Mouse (Mus musculus) kidney, adult 18-20 months (tissue): ENCODE measurements around the gene C730034F03Rik.
"Not testable (repeated sequence)": the region's sequence is repeated elsewhere in the genome, so short reads cannot be mapped to it uniquely, and the experiment has no call there.

Experiments used
- DNase-seq: peaks from one replicate; pipeline ENCODE4 v3.0.0; 2021

Gene C730034F03Rik

GRCm38 (mm10) chr15:89429352-89430221, at the start of gene C730034F03Rik, which contains the start of the genes Gm44502 and Chkb:
Gene C730034F03Rik (plus strand): TSS chr15:89429589.
Gene Gm44502 (minus strand): TSS chr15:89429696.
Gene Chkb (minus strand): TSS chr15:89429908.
- DNase-seq, result peak; percentile 92

- DNase-seq, result no peak
These were observed 44.8 kb upstream of the C730034F03Rik start, which contains the start of gene Klhdc7b for GRCm38 (mm10) chr15:89384617-89385016. Gene Klhdc7b (plus strand): TSS chr15:89384917.

- no peak for DNase-seq
These were observed 42.3 kb upstream of the C730034F03Rik start for GRCm38 (mm10) chr15:89387127-89387526.

DNA sequence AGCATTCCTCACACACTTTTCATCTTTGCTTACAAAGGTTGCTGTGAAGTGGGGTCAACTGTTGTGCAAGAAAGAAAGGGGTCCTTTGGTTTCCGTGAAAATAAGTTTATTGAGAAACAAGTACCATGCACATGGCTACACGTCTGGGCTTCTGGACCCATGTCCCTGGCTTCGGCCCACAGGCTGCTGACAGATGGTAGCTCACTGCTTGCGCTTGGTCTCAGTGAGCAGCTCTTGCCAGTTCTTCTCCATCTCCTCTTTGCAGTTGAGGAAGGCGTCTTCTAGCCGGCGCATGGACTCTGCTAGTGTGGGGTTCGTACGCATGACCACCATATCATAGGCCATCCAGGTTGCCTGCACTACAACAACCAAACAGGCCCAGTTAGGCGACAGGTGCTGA, 39.3 kb upstream of the C730034F03Rik start:
- DNase-seq, result no peak

GRCm38 (mm10) chr15:89396883-89397282, 32.5 kb upstream of the C730034F03Rik start:
- peak; percentile 40 for DNase-seq

DNA sequence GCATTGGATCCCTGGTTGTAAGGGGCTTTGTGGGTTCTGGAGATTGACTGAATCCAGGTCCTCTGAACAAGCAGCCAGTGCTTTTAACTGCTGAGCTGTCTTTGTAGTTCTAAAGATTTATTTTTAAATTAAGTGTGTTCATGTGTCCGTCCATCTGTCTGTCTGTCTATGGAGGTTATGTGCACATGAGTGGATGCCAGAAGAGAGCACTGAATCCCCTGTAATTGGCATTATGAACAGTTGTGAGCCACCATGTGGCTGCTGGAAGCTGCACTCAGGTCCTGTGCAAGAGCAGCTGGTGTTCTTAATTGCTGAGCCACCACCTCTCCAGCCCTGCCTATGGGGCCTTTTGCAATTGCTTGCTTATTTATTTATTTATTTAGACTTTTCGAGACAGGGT, 31.2 kb upstream of the C730034F03Rik start:
- no peak for DNase-seq

DNA sequence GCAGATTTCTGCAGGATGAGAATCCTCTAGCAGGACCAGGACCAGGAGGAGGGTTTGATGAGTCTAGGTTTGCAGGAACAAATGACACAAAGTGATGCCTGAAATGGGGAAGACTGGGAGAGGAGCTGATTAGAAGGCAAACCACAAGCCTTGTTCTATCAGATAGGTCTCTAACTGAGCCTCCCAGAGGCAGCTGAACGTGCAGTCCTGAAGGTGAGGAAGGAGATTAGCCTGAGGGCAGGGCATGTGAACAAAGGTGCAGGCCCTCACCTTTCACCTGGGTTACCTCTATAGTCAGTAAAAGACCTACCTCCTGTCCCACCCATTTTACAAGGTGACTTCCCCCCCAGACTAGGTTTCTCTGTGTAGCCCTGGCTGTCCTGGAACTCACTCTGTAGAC, 29.7 kb upstream of the C730034F03Rik start:
- DNase-seq, result no peak

DNA sequence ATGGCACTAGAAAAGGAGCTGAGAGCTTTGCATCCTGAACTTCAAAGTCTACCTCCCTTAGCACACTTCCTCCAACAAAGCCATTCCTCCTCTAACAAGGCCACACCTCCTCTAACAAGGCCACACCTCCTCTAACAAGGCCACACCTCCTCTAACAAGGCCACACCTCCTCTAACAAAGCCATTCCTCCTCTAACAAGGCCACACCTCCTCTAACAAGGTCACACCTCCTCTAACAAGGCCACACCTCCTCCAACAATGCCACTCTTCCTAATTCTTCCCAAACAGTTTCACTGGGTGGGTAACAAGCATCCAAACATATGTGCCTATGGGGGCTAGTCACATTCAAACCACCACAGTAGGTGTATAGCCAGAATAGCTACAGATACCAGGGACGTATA, 26.9 kb upstream of the C730034F03Rik start:
- no peak for DNase-seq

- no peak for DNase-seq
These were observed 24.4 kb upstream of the C730034F03Rik start for GRCm38 (mm10) chr15:89404831-89405623.

GRCm38 (mm10) chr15:89406691-89407090, 22.7 kb upstream of the C730034F03Rik start:
- no peak for DNase-seq

GRCm38 (mm10) chr15:89410118-89410517, 19.3 kb upstream of the C730034F03Rik start, which contains the start of gene Syce3:
Gene Syce3 (minus strand): TSS chr15:89410503.
- DNase-seq, result no peak

DNA sequence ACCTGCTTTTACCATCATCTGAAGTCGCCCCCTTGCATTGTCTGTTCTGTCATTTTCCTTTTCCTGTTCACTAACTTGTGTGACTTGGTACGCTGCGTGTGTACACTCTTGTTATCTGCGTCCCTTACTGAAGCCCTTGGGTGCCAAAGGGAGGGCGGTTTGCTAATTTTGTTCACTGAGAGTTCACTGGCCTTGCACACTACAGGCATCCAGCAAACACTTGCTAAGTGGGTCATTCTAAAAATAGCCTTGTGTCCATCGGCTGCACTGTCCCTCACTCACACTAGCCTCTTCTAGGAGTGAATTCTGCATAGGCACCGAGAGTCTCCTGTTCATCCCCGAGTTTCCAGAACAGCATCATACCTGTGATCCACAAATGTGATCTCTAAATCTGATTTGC, 14.1 kb upstream of the C730034F03Rik start:
- DNase-seq, result no peak

- DNase-seq, result no peak
These were observed 7.5 kb upstream of the C730034F03Rik start for GRCm38 (mm10) chr15:89421938-89422337.

GRCm38 (mm10) chr15:89424621-89425020, 4.8 kb upstream of the C730034F03Rik start:
- no peak for DNase-seq

DNA sequence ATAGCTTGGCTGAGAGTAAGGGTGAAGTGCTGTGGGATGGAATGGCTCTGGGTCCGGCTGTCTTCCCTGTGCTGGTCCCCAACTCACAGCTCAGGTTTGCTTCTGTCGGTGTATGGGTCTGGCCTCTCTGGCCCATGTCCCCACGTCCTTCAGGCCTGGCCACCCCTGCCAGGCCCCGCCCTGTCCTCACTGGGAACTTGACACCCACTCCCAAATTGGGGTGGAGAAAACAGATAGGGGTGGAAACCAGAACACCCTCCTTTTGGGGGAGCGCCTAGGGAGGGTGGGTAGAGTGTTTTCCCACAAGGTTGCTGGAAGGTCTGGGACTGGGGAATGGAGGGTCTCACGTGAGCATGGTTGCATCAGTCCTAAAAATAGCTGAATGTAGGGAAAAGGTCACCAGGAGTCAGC, 3.7 kb upstream of the C730034F03Rik start, which contains the start of gene Cpt1b:
TSS of gene Cpt1b (minus strand) at position 153 of the 411 bp plus-strand sequence.
- peak; percentile 59 for DNase-seq

GRCm38 (mm10) chr15:89426716-89427115, 2.7 kb upstream of the C730034F03Rik start:
- DNase-seq, result no peak

GRCm38 (mm10) chr15:89428136-89428790, 1.1 kb upstream of the C730034F03Rik start:
- DNase-seq, result no peak

GRCm38 (mm10) chr15:89428821-89429351, 503 bp upstream of the C730034F03Rik start:
- DNase-seq, result no peak

GRCm38 (mm10) chr15:89430341-89430740, 952 bp downstream of the C730034F03Rik start:
- DNase-seq, result no peak

GRCm38 (mm10) chr15:89430771-89431170, 1.4 kb downstream of the C730034F03Rik start:
- DNase-seq, result not testable (repeated sequence)

DNA sequence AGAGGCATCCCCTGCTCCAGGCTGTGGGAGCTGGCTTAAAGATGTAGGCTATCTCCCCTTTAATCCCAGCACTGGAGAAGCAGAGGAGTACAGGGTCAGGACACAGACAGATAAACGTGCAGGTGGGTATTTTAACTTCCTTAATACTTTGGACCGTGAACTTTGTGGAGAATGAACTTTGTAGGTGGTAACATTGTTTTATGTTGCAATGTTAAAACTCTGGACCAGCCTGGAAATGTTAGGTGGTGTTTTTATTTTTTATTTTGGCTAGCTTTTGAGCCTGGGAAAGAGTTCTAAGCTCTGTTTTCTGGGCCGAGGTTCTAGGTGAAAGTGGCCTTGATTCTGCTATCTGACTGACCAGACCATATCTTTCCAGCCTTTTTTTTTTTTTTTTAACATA, 1.9 kb downstream of the C730034F03Rik start:
- DNase-seq, result no peak

DNA sequence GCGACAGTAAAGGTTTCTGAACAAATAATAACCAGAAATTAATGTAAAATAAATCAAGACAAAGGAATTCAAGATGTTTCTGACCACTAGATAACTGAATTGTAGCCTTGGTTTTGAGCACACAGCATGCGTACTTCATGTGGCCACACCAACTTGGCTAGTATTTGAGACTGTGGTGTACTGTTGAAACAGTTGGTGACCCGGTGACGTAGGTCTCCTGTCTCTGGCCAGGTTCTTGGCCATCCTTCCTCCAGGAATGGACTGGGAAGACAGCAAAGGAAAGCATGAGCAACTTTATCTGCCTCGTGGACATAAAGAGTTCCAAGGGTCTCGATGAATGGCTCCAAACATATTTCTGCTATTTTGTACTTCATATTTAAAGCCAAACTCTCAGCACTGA, 2.4 kb downstream of the C730034F03Rik start:
- DNase-seq, result no peak

- DNase-seq, result no peak
These were observed 3.6 kb downstream of the C730034F03Rik start for GRCm38 (mm10) chr15:89432946-89433345.
